Mouse (Mus musculus) ovary, adult 18-20 months (tissue): Measurements from ENCODE around the gene Plppr3.
A peak's percentile ranks its signal among the peaks of the same experiment; 100 is the strongest.
"Not testable (repeated sequence)": the region's sequence is repeated elsewhere in the genome, so short reads cannot be mapped to it uniquely, and the experiment has no call there.

ENCODE experiments used
- DNase-seq: peaks from one replicate; pipeline ENCODE4 v3.0.0; 2022; ENCODE audit warnings: low spot score, mixed read lengths

Plppr3 gene

GRCm38 (mm10) chr10:79900951-79901410, 26.5 kb upstream of the Plppr3 start:
- DNase-seq, result no peak

DNA sequence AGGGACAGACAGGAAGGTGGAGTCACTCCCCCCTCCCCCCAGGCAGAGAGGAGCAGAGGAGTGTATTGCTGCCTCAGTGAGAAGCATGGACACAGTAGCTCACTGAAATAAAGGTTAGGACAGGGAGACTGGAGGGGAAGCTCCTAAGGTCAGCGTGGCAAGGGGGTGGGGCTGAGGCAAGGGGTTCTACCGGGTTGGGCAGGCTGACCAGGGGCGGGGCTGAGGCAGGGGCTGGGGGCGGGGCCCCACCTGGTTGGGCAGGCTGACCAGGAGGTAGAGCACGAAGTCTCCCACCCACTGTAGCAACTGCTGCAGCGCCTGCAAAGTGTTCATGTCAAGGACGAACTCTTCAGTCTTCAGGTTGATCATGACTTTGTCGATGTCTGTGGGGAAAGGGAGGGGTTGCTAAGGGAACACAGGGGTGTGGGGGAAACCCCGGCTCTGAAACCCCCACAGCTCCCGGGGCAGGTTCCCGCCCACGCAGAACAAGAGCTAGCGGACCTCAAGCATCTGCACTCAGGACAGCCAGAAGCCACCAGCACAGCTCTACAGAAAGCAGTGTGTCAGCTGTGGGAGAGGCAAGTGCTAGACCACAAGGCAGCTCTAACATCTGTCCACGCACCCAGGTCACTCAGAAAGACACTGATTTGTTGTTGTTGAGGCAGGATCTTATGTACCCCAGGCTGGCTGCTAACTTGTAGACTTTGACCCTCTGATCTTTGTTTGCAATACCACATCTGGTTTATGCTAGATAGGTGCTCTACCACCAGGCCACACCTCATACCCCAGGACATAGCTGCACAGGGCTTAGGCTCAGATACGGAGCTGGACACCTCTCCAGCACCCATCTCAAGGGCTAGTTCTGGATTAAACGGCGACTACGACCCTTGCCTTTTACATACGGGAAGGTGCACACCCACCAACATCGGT, 23.1 kb upstream of the Plppr3 start:
- no peak for DNase-seq

DNA sequence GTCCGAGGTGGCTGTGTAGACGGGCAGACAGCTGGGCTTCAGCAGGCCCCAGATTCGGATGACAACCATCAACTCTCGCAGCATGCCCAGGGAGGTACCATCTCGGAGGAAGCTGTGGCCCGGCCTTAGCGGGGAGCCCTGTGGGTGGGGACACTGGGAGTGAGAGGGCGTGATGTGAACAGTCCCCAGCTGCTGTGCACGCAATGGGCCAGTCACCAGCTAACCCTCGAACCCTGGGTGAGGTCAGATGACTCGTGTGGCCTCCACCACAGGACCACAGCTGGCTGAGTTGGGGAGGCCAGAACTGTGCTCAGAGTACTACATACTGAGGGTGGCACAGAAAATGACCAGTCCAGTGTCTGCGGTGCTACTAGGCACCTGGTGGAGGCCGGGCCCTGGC, 22.4 kb upstream of the Plppr3 start:
- no peak for DNase-seq

DNA sequence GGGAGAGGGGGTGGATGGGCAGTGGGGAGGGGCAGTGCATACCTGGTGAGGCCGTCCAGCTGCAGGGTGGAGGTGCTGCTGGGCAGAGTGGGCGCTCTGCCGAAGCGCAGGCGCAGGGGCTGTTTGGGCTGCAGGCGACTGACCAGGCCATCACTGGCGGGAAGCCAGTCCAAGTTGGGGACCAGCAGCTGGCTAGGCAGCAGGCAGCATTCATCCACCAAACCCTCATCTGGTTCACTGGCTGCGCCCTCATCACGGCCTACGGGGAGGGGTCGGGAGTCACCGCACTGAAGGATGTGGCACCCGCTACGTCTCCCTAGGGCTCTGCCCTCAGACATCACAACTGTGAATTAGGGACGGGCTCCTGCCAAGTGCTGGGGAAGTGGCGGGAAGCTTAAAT, 21.9 kb upstream of the Plppr3 start:
- DNase-seq, result no peak

- not testable (repeated sequence) for DNase-seq
Measured at GRCm38 (mm10) chr10:79892451-79893118, 18.2 kb upstream of the Plppr3 start.

GRCm38 (mm10) chr10:79890670-79891069, 16.2 kb upstream of the Plppr3 start, which contains the start of gene Cfd:
Gene Cfd, plus strand, starts transcription at chr10:79890853.
- DNase-seq, result no peak

DNA sequence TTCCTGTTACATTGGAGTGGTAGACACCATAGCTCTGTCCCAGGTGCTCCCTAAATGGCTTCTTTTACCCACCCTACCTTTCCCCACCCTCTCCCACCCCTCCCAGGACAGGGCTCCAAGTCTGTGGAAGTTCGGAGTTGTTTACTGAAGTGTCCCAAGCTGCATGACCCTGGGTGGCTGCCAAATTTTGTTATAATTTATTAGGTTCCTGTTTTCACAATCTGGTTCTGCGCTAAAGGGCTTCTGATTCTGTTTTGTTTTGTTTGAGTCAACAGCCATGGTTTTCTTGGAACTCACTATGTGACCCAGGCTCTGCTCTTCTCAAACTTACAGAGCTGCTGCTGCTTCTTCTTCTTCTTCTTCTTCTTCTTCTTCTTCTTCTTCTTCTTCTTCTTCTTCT, 15.0 kb upstream of the Plppr3 start:
- DNase-seq, result no peak

DNA sequence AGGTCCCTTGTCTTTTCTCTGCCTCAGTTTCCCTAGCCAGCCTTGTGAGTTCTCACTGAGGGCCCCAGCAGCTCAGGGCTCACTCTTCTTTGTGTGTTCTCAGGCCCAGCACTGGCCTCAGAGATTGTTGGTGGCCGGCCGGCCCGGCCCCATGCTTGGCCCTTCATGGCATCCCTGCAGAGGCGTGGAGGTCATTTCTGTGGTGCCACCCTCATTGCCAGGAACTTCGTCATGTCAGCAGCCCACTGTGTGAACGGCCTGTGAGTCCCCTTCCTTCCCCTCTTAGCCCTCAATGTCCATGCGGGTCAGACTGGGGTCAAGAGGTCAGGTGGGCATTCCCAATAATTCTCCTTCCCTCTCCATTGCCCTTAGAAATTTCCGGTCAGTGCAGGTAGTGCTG, 12.2 kb upstream of the Plppr3 start:
- DNase-seq, result no peak

GRCm38 (mm10) chr10:79886054-79886453, 11.6 kb upstream of the Plppr3 start, which contains the start of gene Elane:
Gene Elane, plus strand, starts transcription at chr10:79886247.
- no peak for DNase-seq

GRCm38 (mm10) chr10:79884938-79885337, 10.5 kb upstream of the Plppr3 start:
- not testable (repeated sequence) for DNase-seq

GRCm38 (mm10) chr10:79884446-79884845, 10.0 kb upstream of the Plppr3 start:
- peak; percentile 55 for DNase-seq

- no peak for DNase-seq
Measured at GRCm38 (mm10) chr10:79883297-79884084, 9.1 kb upstream of the Plppr3 start.

DNA sequence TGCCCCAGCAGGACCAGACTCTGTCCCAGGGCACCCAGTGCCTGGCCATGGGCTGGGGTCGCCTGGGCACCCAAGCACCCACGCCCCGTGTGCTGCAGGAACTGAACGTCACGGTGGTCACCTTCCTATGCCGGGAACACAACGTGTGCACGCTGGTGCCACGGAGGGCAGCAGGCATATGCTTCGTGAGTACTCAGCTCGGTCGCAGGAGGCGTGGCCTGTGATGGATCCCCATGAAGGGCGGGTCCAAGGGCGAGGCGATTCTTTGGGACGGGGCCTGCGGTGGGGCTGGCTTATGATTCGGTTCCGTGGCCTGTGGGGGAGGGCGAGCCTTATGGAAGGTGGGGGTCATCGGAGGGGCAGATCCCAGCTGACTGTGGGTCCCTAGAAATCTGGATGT, 7.5 kb upstream of the Plppr3 start:
- DNase-seq, result no peak

GRCm38 (mm10) chr10:79880721-79881120, 6.3 kb upstream of the Plppr3 start:
- DNase-seq, result no peak

- no peak for DNase-seq
Measured at GRCm38 (mm10) chr10:79879527-79879926, 5.1 kb upstream of the Plppr3 start.

DNA sequence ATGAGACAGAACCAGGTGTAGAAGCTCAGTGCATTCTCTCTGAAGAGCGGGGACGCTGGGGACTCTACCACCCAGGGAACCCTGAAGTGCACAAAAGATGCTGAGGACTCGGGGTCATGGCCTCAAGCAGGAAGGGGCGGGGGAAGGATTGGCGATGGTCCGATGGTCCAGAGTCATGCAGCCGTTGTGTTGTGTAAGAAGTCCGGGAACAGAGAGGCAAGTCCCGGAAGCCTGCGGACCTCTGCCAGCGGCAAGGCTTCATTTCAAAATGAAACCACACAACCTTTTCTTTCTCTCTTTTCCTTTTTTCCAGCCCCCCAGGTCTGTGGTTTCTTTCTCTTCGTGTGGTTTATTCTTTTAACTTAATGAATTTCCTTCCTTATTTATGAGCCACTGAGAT, 3.3 kb upstream of the Plppr3 start:
- DNase-seq, result no peak

DNA sequence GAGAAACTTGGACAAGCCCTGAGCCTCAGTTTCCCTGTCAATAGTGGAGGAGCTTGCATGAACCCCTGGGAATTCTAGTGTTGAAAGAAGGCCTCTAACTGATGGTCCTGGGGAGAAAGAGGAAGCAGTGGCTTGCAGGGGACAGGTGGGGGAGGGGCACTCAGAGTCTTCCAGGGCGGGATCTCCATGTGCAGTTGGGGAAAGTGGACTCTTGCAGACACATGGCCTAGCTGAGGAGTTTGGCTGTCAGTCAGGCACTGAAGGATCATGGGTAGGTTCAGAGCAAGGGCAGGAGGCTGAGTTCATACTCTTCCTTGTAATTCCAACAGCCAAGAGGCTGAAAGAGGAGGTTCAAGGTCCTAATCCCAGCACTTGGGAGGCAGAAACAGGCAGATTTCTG, 2.7 kb upstream of the Plppr3 start:
- DNase-seq, result no peak

GRCm38 (mm10) chr10:79873715-79874289, 632 bp downstream of the Plppr3 start:
- DNase-seq, result no peak

DNA sequence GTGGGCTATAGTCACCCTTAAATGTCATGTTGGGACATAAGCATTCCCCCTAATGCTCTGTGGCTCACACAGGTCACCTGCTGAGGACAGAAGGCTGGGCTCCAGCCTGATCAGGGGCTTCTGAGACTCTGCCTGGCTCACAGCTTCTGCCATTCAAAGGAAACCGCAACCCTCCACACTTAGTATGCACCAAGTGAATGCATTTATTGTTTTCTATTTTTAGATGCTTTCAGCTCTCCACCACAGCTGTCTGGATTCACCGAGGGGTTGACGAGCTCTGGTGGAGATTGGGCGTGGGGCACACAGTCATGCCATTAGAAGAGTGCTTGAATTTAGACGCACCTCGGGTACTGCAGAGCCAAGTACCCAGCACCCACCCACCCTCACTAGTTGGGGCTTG, 1.1 kb downstream of the Plppr3 start:
- DNase-seq, result no peak

DNA sequence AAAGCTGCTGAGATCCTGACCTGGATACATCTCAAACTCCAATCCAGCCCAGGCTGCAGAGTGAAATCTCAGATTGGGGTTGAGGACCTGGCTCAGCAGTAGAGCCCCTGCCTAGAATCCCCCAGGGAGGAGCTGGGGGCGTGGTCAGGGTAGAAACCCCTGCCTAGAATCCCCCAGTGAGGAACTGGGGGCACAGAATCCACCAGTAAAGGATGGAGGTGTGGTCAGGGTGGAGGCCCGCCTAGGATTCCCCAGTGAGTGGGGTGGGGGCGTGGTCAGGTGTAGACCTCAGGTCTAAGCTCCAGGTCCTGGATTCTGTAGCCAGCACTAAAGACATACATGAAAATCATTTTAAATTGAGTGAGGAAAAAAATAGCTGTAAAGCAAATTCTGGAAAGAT, 1.6 kb downstream of the Plppr3 start:
- no peak for DNase-seq

GRCm38 (mm10) chr10:79871845-79872244, 2.6 kb downstream of the Plppr3 start:
- DNase-seq, result no peak

- no peak for DNase-seq
Measured at GRCm38 (mm10) chr10:79866601-79867000, 7.8 kb downstream of the Plppr3 start.
